Mouse (Mus musculus) retina, embryonic 14.5 days (tissue): ENCODE results near the gene Zcchc14.

Source experiments
- DNase-seq: peaks from one replicate; pipeline ENCODE4 v3.0.0-alpha.2; 2015; ENCODE audit warnings: low spot score

Zcchc14 gene

DNA sequence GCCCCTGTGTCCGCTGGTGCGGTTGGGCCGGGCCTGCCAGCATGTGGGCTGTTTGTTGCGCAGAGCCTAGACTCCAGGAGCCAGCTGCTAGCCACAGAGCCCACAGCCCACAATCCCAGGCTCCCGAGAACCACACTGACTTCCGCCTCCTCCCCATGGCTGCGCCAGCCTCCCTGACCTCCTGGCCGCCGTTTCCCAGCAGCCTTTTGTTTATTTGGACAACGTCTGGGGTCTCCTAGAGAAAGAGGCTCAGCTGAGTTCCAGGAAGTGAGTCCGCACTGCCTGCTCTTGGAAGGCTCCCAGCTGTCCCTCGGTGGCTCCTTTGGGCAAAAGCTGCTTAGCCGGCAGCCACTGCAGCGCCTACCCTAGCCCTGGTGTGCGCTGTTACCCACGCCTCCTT lies 12.6 kb upstream of the Zcchc14 start:
- peak; percentile 64 for DNase-seq

- no peak for DNase-seq
These were observed 10.4 kb upstream of the Zcchc14 start for GRCm38 (mm10) chr8:121663101-121663500.

DNA sequence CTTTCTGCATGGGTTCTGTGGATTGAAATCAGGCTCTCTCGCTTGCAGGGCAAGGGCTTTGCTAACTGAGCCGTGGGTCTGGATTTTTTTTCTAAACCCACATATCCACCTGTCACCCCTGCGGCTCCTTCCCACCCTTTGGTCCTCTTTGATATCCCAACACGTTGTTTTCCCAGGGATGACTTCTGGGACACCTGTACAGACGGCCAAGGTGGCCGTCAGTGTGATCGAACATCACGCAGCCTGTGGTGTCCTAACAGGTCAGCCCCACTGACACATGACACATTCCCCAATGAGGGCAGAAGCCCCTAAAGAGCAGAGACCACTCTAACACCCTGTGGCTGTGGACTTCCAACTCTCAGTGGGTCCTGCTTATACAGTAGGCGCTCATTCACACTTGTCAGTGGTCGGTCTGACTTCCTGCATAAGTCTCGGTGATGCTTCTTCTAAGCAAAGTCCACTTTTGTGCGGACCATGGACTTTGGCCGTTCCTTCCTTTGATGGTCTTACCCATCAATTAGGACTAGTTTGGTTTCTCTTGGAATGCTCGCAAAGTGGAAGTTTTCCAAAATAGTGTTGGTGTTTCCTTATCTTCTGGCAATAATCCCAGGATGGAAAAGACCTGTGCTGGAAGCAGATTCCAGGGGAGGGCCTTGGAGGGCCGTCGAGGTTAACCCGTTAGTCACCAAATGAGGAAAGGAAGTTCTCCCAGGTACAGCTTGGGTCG lies 9.1 kb upstream of the Zcchc14 start:
- no peak for DNase-seq

- DNase-seq, result no peak
These were observed 7.9 kb upstream of the Zcchc14 start for GRCm38 (mm10) chr8:121660602-121661001.

GRCm38 (mm10) chr8:121654966-121655494 lies 2.3 kb upstream of the Zcchc14 start:
- DNase-seq, result no peak

DNA sequence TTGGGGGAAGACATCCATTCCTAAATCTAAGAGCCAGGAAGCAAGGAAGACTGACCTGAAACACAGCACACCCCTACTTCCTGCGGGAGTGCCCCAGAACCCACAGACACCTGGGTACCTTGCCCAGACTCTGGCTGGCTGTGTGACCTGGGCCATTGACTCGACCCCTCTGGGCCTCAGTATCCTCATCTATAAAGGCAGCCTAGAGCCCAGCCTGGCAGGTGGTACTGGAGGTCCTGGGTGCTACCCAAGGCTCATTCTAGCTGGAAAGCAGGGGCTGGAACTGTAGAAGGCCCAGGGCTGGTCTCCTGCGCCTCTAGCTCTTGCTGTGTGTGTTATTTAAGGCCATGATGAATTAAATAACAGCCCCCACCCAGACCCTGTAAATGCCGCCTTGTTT lies 1.4 kb upstream of the Zcchc14 start:
- DNase-seq, result no peak

GRCm38 (mm10) chr8:121653340-121654019 lies 779 bp upstream of the Zcchc14 start:
- DNase-seq, result no peak

GRCm38 (mm10) chr8:121651874-121652361 lies 783 bp downstream of the Zcchc14 start:
- DNase-seq, result peak; percentile 58

- DNase-seq, result no peak
These were observed 1.3 kb downstream of the Zcchc14 start for GRCm38 (mm10) chr8:121651308-121651873.

DNA sequence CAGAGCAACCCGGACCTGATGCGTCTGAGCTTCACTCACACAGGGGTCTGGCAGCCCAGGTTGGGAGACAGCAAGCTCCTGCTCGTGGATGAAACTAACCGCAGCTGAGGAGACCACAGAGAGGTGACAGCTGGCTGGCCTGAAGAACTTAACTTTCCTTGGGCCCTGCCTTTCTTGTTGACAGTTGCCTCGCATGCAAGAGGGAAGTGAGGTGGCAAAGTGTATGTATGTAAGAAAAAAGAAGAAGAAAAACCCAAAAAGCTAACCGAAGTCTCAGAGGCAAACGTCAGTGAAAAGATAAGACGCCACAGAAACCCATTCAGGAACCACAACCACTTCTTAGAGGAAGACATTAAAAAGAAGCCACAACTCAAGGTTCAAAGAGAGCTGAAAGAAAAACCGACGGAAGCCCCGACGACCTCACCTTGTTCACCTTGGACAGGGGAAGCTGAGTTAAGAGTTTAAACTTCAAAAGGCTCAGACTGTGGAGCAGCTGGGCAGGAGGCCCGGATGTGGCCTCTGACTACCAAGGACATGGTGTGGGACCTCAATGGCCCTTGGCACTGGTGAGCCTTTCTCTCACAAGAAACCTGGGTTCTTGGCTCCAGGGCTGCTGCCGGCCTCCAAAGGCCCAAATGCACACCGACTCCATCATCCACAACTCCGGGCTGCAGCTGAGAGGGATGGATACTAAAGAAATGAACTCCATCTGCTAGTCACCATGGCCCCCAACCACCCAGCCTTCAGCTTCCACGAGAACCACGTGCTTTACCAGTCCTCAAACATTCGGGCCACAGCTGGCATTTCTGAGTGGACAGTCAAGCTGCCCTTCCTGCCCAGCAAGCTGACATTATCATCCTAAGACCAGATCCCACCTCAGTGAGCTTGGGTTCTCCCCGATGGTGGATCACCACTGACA lies 2.1 kb downstream of the Zcchc14 start:
- DNase-seq, result no peak

GRCm38 (mm10) chr8:121649904-121650303 lies 2.8 kb downstream of the Zcchc14 start:
- DNase-seq, result no peak

GRCm38 (mm10) chr8:121649423-121649822 lies 3.3 kb downstream of the Zcchc14 start:
- DNase-seq, result no peak

DNA sequence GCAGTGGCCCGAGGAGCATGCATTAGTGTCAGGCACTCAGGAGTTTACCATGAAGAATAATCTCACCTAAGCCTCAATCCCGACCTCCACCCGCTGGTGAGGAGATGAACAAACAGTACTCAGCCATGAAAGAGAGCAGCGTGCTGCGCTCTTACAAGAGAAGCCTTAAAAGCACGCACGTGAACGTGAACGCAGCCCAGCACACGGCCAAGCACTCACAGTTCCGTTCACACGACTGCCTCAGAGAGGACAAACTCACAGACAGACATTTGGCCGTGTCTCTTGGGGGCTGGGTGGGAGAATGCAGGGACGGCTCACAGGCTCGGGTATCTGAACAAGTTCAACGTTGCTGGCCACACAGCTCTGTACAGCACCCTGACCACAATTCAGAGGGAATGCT lies 4.2 kb downstream of the Zcchc14 start:
- no peak for DNase-seq

DNA sequence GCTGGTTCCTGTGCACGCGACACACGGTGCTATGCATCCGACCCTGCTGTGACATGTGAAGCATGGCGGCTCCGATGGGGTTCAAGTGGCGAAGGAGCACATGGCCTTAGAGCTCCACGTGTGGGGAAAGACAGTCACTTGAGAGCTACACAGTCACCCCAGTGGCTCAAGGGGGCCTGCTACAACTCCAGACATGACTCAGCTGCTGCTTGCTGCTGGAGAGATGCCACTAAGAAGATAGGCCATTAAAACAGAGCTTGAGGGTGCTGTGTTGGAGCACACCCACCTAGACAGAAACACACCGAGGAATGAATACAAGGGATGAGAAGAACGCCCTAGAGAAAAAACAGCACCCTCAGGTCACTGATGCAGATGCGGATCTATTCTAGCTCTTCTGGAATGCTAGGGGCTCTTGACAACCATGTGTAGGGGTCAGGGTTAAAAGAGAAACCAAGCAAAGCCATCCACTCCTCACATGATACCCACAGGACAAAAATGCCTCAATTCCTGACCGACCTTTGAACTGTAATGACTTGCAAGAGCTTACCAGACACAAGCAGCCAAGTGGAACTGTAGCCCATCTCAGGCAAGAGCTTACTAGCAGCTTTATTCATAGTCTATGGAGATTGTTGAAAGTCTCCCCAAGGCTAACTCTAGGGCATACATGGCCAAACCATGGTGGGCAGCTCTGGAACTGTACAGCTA lies 5.0 kb downstream of the Zcchc14 start:
- no peak for DNase-seq

GRCm38 (mm10) chr8:121643384-121643783 lies 9.3 kb downstream of the Zcchc14 start:
- DNase-seq, result no peak

GRCm38 (mm10) chr8:121642804-121643203 lies 9.9 kb downstream of the Zcchc14 start:
- no peak for DNase-seq

GRCm38 (mm10) chr8:121636180-121636579 lies 16.5 kb downstream of the Zcchc14 start:
- DNase-seq, result no peak

- no peak for DNase-seq
These were observed 17.2 kb downstream of the Zcchc14 start for GRCm38 (mm10) chr8:121635534-121635933.

DNA sequence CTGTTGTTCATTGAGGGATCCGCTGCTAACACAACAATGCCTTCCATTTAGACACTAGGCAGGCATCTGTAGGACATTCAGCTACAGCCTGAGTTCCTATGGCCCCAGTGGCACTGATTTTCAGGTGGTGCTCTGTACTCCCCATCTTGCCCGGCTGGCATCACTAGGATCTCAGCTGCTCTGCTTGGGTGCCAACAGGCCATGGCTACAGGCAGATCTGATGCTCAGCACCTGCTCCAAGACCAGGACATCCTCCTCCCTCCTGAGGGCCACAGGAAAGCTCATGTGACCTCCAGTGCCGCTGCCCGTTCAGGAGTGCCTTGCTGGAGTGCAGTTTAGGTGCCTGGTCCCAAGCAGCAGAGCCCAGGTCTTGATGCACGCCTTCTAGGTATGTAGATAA lies 20.3 kb downstream of the Zcchc14 start:
- DNase-seq, result no peak

DNA sequence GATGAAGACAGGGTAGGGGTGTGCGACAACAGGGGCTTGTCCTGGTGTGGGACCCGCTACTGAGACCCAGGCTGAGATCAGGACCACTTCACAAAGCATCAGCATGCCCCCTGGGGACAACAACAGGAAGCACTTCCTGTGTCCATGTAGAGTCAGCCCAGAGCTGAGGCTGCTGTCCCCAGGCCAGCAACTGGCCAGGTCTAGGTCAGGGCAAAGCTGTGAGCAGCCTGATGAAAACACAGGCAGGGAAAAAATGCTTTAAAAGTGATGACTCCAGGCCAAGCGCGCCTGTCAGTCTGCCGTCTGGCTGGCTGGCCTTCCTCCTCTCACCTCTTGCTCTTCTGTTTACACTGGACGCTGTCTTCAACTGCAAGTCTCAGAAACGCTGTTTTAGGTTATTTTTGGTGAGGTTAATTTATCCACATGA lies 21.0 kb downstream of the Zcchc14 start:
- DNase-seq, result no peak

- DNase-seq, result no peak
These were observed 24.0 kb downstream of the Zcchc14 start for GRCm38 (mm10) chr8:121628681-121629080.
